Comparison of ENCODE assay signal across 25 mouse cellular contexts in genomic region chr3:75881582-75881981, GRCm38 (mm10).
"Had no signal": no experiment of that assay in that cellular context is flagged by ENCODE, and none has a peak within 500 bp of the region (broad histone marks: within the 10 kb centered on the region; RNA-seq: fewer than 3 reads in every experiment).

No protein-coding gene starts in this region.

- H3K27me3 ChIP-seq: heart, embryonic 13.5 days; heart, embryonic 15.5 days; hindbrain, embryonic 13.5 days; hindbrain, embryonic 15.5 days; kidney, embryonic 15.5 days; limb, embryonic 12.5 days had no signal

- H3K4me3 ChIP-seq: heart, embryonic 10.5 days; heart, embryonic 13.5 days; heart, embryonic 15.5 days; hindbrain, embryonic 13.5 days; hindbrain, embryonic 15.5 days; kidney, embryonic 15.5 days; layer of hippocampus, adult 2 months; limb, embryonic 10.5 days; limb, embryonic 12.5 days had no signal

- H3K9ac ChIP-seq: forebrain, postnatal 0 days; heart, embryonic 13.5 days; heart, embryonic 15.5 days; hindbrain, embryonic 13.5 days; hindbrain, embryonic 15.5 days; kidney, embryonic 15.5 days; limb, embryonic 12.5 days had no signal

- ATAC-seq: forebrain, postnatal 0 days; hindbrain, postnatal 0 days; intestine, embryonic 16.5 days had no signal

- H3K27ac ChIP-seq: heart, embryonic 10.5 days; heart, embryonic 13.5 days; heart, embryonic 15.5 days; hindbrain, embryonic 13.5 days; hindbrain, embryonic 15.5 days; hindbrain, postnatal 0 days; kidney, embryonic 15.5 days; kidney, postnatal 0 days; layer of hippocampus, adult 2 months; limb, embryonic 10.5 days; limb, embryonic 12.5 days had no signal

- H3K4me1 ChIP-seq: heart, embryonic 10.5 days; heart, embryonic 13.5 days; heart, embryonic 15.5 days; hindbrain, embryonic 13.5 days; hindbrain, embryonic 15.5 days; kidney, embryonic 15.5 days; limb, embryonic 10.5 days; limb, embryonic 12.5 days had no signal

- H3K4me2 ChIP-seq: heart, embryonic 13.5 days; heart, embryonic 15.5 days; hindbrain, embryonic 13.5 days; hindbrain, embryonic 15.5 days; kidney, embryonic 15.5 days; limb, embryonic 12.5 days; liver, embryonic 11.5 days had no signal

- H3K9me3 ChIP-seq: heart, embryonic 10.5 days; heart, embryonic 13.5 days; heart, embryonic 15.5 days; hindbrain, embryonic 13.5 days; hindbrain, embryonic 15.5 days; limb, embryonic 10.5 days had no signal

- DNase-seq: forebrain, postnatal 0 days; gastrocnemius, postnatal 14 days; gastrocnemius, postnatal 36 days; heart, postnatal 14 days; heart, postnatal 36 days; kidney, adult 11 months; kidney, adult 2 months; kidney, adult 9 months; kidney, postnatal 14 days; kidney, postnatal 36 days; layer of hippocampus, postnatal 36 days; liver had no signal
